Mouse (Mus musculus) Patski (cell line): Measurements from ENCODE around the gene Plcd3. TPM values are rescaled to one million over a fixed set of nuclear protein-coding genes. Genes with fewer than 3 reads are reported as not detected.

Experiments
- ATAC-seq: fragments of 100-300 bp; one replicate; pipeline ENCODE4 v1.8.0; 2021
- CTCF ChIA-PET: fragments of 350-600 bp; sonication (Branson Sonifier 250); formaldehyde crosslinking; loops from one replicate; lab custom pipeline; 2022; ENCODE audit warnings: inconsistent platforms; lab: Charles Lee
- POLR2A ChIA-PET: fragments of 350-600 bp; sonication (Branson Sonifier 250); formaldehyde crosslinking; loops from one replicate; lab custom pipeline; 2022; ENCODE audit warnings: antibody characterized with exemption, inconsistent platforms; lab: Charles Lee
- DNase-seq: peaks from one replicate; pipeline ENCODE4 v3.0.0-alpha.2; 2011; ENCODE audit warnings: low read depth, low spot score
- H3K27me3 ChIP-seq: fragments of 371-371 bp; one replicate; pipeline ENCODE4 v1.5.1; 2021
- CTCF ChIP-seq: fragments of 100-300 bp; IDR thresholded peaks from one replicate; pipeline ENCODE4 v1.5.1; 2021
- in situ Hi-C: fragments of 300-500 bp; cut with MboI; formaldehyde crosslinking; loops from 3 replicates; pipeline ENCODE4 v1.11.1; 2018; ENCODE audit warnings: low pct_unique_long_range_greater_than_20kb, mixed read lengths
- polyA plus RNA-seq: library from polyadenylated mRNA; unstranded; gene quantifications from one replicate; pipeline ENCODE4 v1.2.3, GENCODE M21; 2021

Gene Plcd3
- polyA plus RNA-seq, 1 experiment from 2014 or later, result 56.1 TPM

DNA sequence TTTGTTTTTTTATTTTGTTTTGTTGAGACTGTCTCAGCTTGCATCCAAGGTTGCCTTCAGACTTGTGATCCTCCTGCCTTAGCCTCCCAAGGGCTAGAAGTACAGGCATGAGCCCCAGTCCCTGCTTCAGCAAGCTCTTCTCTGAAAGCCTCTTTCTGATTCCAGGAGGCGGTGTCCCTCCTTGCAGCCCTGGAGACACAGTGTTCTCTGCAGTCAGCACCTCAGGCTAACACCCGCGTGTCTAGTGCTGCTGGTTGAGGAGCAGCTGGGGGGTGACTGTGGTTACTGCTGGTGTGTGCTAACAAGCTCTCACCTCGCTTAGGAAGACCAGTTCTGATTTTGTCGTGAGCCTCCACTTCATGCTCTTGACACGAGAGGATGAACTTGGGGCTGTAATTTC lies 66.5 kb downstream of the Plcd3 start:
- ChIA-PET CTCF (interaction anchor here (2.5 kb wide), 1 partner anchor 11 kb away, joined by 7 read pairs; no protein-coding TSS in a partner anchor), POLR2A (interaction anchor here (1.4 kb wide), 1 partner anchor 11 kb away, joined by 4 read pairs; no protein-coding TSS in a partner anchor)
- in situ Hi-C loops, result no loop called here
- TF ChIP-seq CTCF, result no peak
- DNase-seq (no peak), ATAC-seq (no peak)
- no peaks in the 10 kb centered on the region for H3K27me3 ChIP-seq

DNA sequence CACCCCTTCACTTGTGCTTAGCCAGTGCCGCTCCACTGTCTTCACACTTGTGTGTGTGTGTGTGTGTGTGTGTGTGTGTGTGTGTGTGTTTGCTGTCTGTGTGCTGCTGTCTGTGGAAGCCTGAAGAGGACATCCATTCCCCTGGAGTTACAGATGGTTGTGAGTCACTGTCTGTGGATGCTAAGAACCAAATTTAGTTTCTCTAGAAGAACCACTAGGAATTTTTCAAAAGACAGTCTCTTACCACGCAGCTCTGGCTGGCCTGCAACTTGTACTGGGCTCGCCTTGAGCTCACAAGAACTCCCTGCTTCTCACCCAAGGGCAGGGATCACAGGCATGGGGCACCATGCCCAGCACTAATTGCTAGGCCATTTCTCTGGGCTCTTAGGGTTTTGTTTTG lies 68.4 kb downstream of the Plcd3 start:
- H3K27me3 ChIP-seq, result no peaks in the 10 kb centered on the region
- POLR2A ChIA-PET, result interaction anchor here (0.7 to 1.1 kb wide), 2 partner anchors 11 to 16 kb away, joined by 3 to 11 read pairs; no protein-coding TSS in a partner anchor
- in situ Hi-C loops, result no loop called here
- TF ChIP-seq CTCF, result no peak
- DNase-seq, result no peak
- no peak for ATAC-seq
- CTCF ChIA-PET, result interaction anchor here (1.7 kb wide), 1 partner anchor 9 kb away, joined by 5 read pairs; no protein-coding TSS in a partner anchor

DNA sequence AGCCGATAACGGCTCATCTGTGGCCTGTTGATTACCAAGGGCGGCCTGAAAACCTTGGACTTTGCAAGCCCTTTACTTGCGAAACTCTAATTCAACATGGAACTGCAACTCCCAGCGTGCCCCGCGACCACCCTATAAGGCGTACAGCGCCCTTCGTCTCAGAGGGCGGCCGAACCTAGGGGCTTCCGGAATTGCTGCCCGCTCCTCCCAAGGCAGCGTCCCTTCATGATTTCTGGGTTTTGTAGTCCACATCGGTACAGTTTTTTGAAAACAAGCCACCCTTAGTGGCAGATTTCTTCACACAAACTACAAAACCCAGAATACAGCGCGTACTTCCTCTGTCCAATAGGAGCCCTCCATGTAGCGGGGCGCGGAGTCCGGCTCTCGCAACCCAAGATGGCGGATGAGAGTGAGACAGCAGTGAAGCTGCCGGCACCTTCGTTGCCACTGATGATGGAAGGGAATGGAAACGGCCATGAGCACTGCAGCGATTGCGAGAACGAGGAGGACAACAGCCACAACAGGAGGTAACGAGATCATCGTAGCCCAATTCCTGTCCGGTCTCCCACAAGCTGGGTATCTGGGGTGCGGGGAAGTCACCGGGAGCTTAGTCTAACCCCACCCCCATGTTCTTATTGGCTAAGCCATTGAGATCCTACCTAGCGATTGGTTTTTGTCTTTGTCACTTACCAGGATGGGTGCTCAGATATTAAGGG lies 73.1 kb downstream of the Plcd3 start, which contains the start of the genes Nmt1 and Dcakd:
Gene Nmt1 (plus strand): TSS at position 15 of the 716 bp plus-strand sequence.
Gene Dcakd (minus strand): TSS at position 158 of the 716 bp plus-strand sequence.
- no peak for TF ChIP-seq CTCF
- ChIA-PET POLR2A (interaction anchor here (0.5 to 2.1 kb wide), 3 partner anchors 10 to 41 kb away, joined by 3 to 10 read pairs (median 3); no protein-coding TSS in a partner anchor), CTCF (interaction anchor here (1.2 kb wide), 2 partner anchors 9 to 24 kb away, joined by 3 read pairs; no protein-coding TSS in a partner anchor)
- DNase-seq, result peak; percentile 94
- in situ Hi-C loops, result no loop called here
- ATAC-seq, result peak; percentile 93
- no peaks in the 10 kb centered on the region for H3K27me3 ChIP-seq

DNA sequence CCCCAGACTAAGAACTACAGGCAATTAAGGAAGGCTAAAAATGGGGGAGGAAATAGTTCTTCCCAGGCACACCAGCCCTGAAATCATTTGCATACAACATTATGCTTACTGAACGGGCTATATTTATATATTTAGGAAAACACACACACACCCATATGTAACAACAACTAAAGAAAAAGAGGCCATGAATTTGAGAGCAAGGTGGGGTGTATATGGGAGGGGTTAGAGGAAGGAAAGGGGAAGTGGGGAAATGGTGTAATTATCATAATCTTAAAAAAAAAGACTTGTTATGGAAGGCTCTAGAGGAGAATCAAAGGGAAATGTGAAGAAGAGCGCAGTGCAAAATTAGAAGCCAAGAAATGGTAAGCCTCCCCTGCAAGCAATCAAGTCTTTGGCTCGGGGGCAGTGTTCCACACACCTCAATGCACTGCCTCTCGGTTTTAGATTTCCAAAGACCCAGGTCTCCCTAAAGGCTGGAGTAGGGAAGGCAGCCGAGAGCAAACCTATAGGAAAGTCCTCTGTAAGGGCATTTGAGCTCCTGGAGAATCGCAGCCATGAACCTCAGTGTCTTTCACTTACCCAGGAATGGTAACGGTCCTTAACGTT lies 73.8 kb downstream of the Plcd3 start:
- POLR2A ChIA-PET, result interaction anchor here (1.2 to 2.1 kb wide), 2 partner anchors 10 to 23 kb away, joined by 3 to 10 read pairs; no protein-coding TSS in a partner anchor

DNA sequence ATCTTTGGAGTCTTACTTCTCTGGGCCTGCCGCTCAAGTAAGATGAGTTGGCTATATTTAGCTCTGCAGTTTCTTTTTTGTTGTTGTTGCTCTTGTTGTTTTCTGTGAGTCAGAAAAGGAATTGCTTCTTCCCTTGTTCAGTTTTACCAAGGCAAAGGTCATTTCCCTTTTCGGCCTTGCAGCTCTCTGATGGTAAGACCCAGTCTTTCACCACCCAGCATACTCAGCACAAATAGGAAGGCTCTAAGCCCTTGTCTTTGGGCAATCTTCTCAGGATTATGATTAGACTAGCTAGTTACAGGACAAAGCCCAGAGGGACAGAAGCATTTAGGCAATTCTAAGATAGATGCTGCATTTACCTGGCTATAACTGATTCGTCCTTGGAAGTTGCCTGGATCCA lies 74.6 kb downstream of the Plcd3 start:
- DNase-seq, result no peak
- CTCF ChIA-PET, result interaction anchor here (1.2 to 2.1 kb wide), 2 partner anchors 8 to 19 kb away, joined by 3 to 4 read pairs; no protein-coding TSS in a partner anchor
- POLR2A ChIA-PET, result interaction anchor here (2.1 kb wide), 1 partner anchor 9 kb away, joined by 10 read pairs; no protein-coding TSS in a partner anchor
- no peak for TF ChIP-seq CTCF
- in situ Hi-C loops, result no loop called here
- no peaks in the 10 kb centered on the region for H3K27me3 ChIP-seq
- ATAC-seq, result no peak

More for the DNA sequence above, 73.8 kb downstream of the Plcd3 start:
- DNase-seq, result no peak
- TF ChIP-seq CTCF, result no peak
- CTCF ChIA-PET, result interaction anchor here (1.2 kb wide), 1 partner anchor 9 kb away, joined by 3 read pairs; no protein-coding TSS in a partner anchor
- no peaks in the 10 kb centered on the region for H3K27me3 ChIP-seq
- ATAC-seq, result peak; percentile 22
- in situ Hi-C loops, result no loop called here

DNA sequence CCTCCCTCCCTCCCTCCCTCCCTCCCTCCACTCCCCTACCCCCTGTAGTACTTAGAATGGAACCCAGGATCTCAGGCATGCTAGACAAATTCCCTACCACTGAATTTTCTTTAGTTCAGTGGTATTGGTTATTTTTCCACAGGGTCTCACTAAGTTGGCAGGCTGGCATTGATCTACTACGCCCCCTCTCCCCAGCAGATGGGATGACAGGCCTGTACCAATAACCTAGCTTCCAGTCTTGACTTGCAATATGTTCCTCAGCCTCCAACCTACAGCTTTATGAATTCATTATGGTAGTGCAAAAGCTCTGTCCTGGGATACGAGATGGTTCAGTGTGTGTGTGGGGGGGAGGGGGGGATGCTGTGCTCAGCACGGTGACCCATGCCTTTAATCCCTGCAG lies 77.5 kb downstream of the Plcd3 start:
- no peak for DNase-seq
- ChIA-PET POLR2A (no interaction called here), CTCF (no interaction called here)
- no peaks in the 10 kb centered on the region for H3K27me3 ChIP-seq
- in situ Hi-C loops, result no loop called here
- peak; percentile 21 for TF ChIP-seq CTCF
- ATAC-seq, result no peak

DNA sequence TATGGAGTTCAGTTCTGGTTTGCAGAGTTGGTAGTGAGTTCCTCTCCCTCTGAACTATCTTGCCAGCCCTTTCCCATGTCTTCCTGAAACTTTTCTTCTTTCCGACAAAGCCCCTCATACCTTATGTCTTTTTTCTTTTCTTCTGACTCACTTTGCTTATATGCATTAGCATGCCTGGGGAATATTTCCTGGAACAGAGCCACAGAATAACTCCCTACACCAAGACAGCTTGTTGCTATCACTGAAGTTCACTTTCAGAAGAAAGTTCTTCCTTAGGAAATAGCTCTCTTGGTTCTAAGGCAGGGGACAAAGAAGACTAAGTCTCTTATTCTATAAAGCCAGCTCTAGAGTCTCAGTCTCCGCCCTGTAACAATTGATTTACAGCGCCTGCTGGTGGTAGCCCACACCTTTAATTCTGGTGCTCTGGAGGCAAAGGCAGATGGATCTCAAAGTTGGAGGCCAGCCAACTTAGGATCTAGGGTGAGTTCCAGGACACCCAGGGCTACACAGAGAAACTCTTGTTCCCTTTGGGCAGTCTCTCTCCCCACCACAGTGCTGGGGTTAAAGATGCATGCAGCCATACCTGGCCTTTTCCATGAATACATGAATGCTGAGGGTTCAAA lies 80.6 kb downstream of the Plcd3 start:
- no peak for ATAC-seq
- no peak for TF ChIP-seq CTCF
- ChIA-PET POLR2A (no interaction called here), CTCF (no interaction called here)
- H3K27me3 ChIP-seq, result no peaks in the 10 kb centered on the region
- in situ Hi-C loops, result no loop called here
- DNase-seq, result no peak

Other genes starting within 250 kb of the Plcd3 start
- gene Eftud2, start 220.7 kb downstream of the Plcd3 start, polyA plus RNA-seq, result 120 TPM
- gene Ccdc103, start 220.5 kb downstream of the Plcd3 start, polyA plus RNA-seq, result 6.0 TPM
- 0.26 TPM for gene Fam187a, start 216.5 kb downstream of the Plcd3 start, polyA plus RNA-seq
- 0.44 TPM for gene Gfap, start 200.7 kb downstream of the Plcd3 start, polyA plus RNA-seq
- gene Kif18b, start 176.5 kb downstream of the Plcd3 start, polyA plus RNA-seq, result 13.4 TPM
- 19.6 TPM for gene C1ql1, start 155.0 kb downstream of the Plcd3 start, polyA plus RNA-seq
- gene Nmt1, start 73.5 kb downstream of the Plcd3 start, polyA plus RNA-seq, result 87.5 TPM
- gene Dcakd, start 73.3 kb downstream of the Plcd3 start, polyA plus RNA-seq, result 60.6 TPM
- gene Acbd4, start within 50 bp of the Plcd3 start, polyA plus RNA-seq, result 100 TPM
- gene Hexim1, start 14.6 kb upstream of the Plcd3 start, polyA plus RNA-seq, result 47.5 TPM
- gene Hexim2, start 30.8 kb upstream of the Plcd3 start, polyA plus RNA-seq, result 20.6 TPM
- 22.4 TPM for gene Fmnl1, start 69.4 kb upstream of the Plcd3 start, polyA plus RNA-seq
- gene 1700023F06Rik, start 106.9 kb upstream of the Plcd3 start, polyA plus RNA-seq, result 0.17 TPM
- gene Spata32, start 116.8 kb upstream of the Plcd3 start, polyA plus RNA-seq, result not detected
- gene Map3k14, start 165.8 kb upstream of the Plcd3 start, polyA plus RNA-seq, result 16.8 TPM